Mouse (Mus musculus) urinary bladder, postnatal 14 days (tissue): Measurements from ENCODE around the gene Itgal.
"Not testable (repeated sequence)": the region's sequence is repeated elsewhere in the genome, so short reads cannot be mapped to it uniquely, and the experiment has no call there.

Source experiments
- DNase-seq: peaks from one replicate; pipeline ENCODE4 v3.0.0; 2021; ENCODE audit warnings: low spot score

Gene Itgal

GRCm38 (mm10) chr7:127278311-127278710 is 17.7 kb upstream of the Itgal start:
- peak; percentile 32 for DNase-seq

GRCm38 (mm10) chr7:127280092-127280491 is 16.0 kb upstream of the Itgal start:
- DNase-seq, result no peak

GRCm38 (mm10) chr7:127281114-127281513 is 14.9 kb upstream of the Itgal start:
- DNase-seq, result no peak

GRCm38 (mm10) chr7:127282190-127282589 is 13.9 kb upstream of the Itgal start:
- DNase-seq, result no peak

GRCm38 (mm10) chr7:127285154-127285553 is 10.9 kb upstream of the Itgal start:
- no peak for DNase-seq

- no peak for DNase-seq
These were observed 8.1 kb upstream of the Itgal start for GRCm38 (mm10) chr7:127287940-127288339.

GRCm38 (mm10) chr7:127289306-127289705 is 6.8 kb upstream of the Itgal start:
- no peak for DNase-seq

GRCm38 (mm10) chr7:127290142-127290541 is 5.9 kb upstream of the Itgal start:
- no peak for DNase-seq

- no peak for DNase-seq
These were observed 911 bp downstream of the Itgal start for GRCm38 (mm10) chr7:127296786-127297555.

- no peak for DNase-seq
These were observed 1.6 kb downstream of the Itgal start for GRCm38 (mm10) chr7:127297586-127298193.

- DNase-seq, result no peak
These were observed 12.4 kb downstream of the Itgal start for GRCm38 (mm10) chr7:127308431-127308830.

GRCm38 (mm10) chr7:127308887-127309286 is 12.8 kb downstream of the Itgal start:
- peak; percentile 40 for DNase-seq

- DNase-seq, result no peak
These were observed 13.9 kb downstream of the Itgal start for GRCm38 (mm10) chr7:127309951-127310350.

GRCm38 (mm10) chr7:127313912-127314311 is 17.9 kb downstream of the Itgal start:
- no peak for DNase-seq

GRCm38 (mm10) chr7:127321106-127321505 is 25.0 kb downstream of the Itgal start:
- no peak for DNase-seq

GRCm38 (mm10) chr7:127322085-127322484 is 26.0 kb downstream of the Itgal start:
- DNase-seq, result peak; percentile 14

- no peak for DNase-seq
These were observed 28.9 kb downstream of the Itgal start for GRCm38 (mm10) chr7:127324944-127325343.

- no peak for DNase-seq
These were observed 29.5 kb downstream of the Itgal start for GRCm38 (mm10) chr7:127325550-127325949.

GRCm38 (mm10) chr7:127326685-127327084 is 30.6 kb downstream of the Itgal start:
- peak; percentile 46 for DNase-seq

- no peak for DNase-seq
These were observed 37.2 kb downstream of the Itgal start for GRCm38 (mm10) chr7:127333240-127333639.

- DNase-seq, result no peak
These were observed 39.5 kb downstream of the Itgal start for GRCm38 (mm10) chr7:127335604-127336003.

- no peak for DNase-seq
These were observed 41.6 kb downstream of the Itgal start for GRCm38 (mm10) chr7:127337636-127338035.

- no peak for DNase-seq
These were observed 45.3 kb downstream of the Itgal start for GRCm38 (mm10) chr7:127341356-127341755.

GRCm38 (mm10) chr7:127341861-127342260 is 45.8 kb downstream of the Itgal start:
- not testable (repeated sequence) for DNase-seq
